Mouse (Mus musculus) hindbrain, embryonic 12.5 days (tissue): ENCODE measurements around the gene Mff. TPM values are rescaled to one million over a fixed set of nuclear protein-coding genes. Genes with fewer than 3 reads are reported as not detected.

Source experiments
- ATAC-seq: fragments of 200-750 bp; cut with Nextera tagmentation; 2 replicates; pipeline ENCODE4 v1.8.0; 2017; ENCODE audit warnings: moderate TSS enrichment; ENCODE audit not compliant: low FRiP score
- H3K27ac ChIP-seq: fragments of 300-500 bp; sonication (generic); 2 replicates; pipeline ENCODE4 v1.5.1; 2016; ENCODE audit warnings: mild to moderate bottlenecking
- H3K27me3 ChIP-seq: fragments of 300-500 bp; sonication (generic); 2 replicates; pipeline ENCODE4 v1.6.1; 2016; ENCODE audit warnings: mild to moderate bottlenecking
- H3K36me3 ChIP-seq: fragments of 300-500 bp; sonication (generic); 2 replicates; pipeline ENCODE4 v1.6.1; 2016; ENCODE audit warnings: mild to moderate bottlenecking
- H3K4me1 ChIP-seq: fragments of 300-500 bp; sonication (generic); 2 replicates; pipeline ENCODE4 v1.6.1; 2016
- H3K4me2 ChIP-seq: fragments of 300-500 bp; sonication (generic); replicated peaks from 2 replicates; pipeline ENCODE4 v1.6.1; 2016; ENCODE audit warnings: mild to moderate bottlenecking
- H3K4me3 ChIP-seq: fragments of 300-500 bp; sonication (generic); 2 replicates; pipeline ENCODE4 v1.5.1; 2016; ENCODE audit warnings: mild to moderate bottlenecking
- H3K9ac ChIP-seq: fragments of 300-500 bp; sonication (generic); 2 replicates; pipeline ENCODE4 v1.6.1; 2016; ENCODE audit warnings: mild to moderate bottlenecking, moderate library complexity
- H3K9me3 ChIP-seq: fragments of 300-500 bp; sonication (generic); replicated peaks from 2 replicates; pipeline ENCODE4 v1.6.1; 2016; ENCODE audit warnings: mild to moderate bottlenecking
- WGBS: fragments of 180-500 bp; shearing (Covaris S2); methylation state at CpG from one replicate; pipeline ENCODE4 v1.1.7; 2016; 5-methylcytosine and 5-hydroxymethylcytosine counted together
- polyA plus RNA-seq: library from polyadenylated mRNA; unstranded; fragments of >200 nt; fragmentation: Nextera tagmentation; extraction: Ambion mirVana; gene quantifications from 2 replicates; pipeline ENCODE4 v1.2.1, GENCODE M21; 2016

Mff gene
- polyA plus RNA-seq, 1 experiment from 2014 or later = 259 TPM

GRCm38 (mm10) chr1:82798304-82798703 is 73.6 kb downstream of the Mff start:
- WGBS = 70% methylated on average over 5 of the region's 5 CpGs
- Histone ChIP-seq H3K4me3 (no peak overlapping the region), H3K36me3 (no peaks in the 10 kb centered on the region), H3K27me3 (no peaks in the 10 kb centered on the region), H3K27ac (no peak overlapping the region), H3K9me3 (no peaks in the 10 kb centered on the region), H3K4me2 (no peak overlapping the region), H3K9ac (no peak overlapping the region), H3K4me1 (no peaks in the 10 kb centered on the region)
- no peak for ATAC-seq

GRCm38 (mm10) chr1:82798922-82799321 is 74.2 kb downstream of the Mff start:
- H3K4me3 ChIP-seq = no peak overlapping the region
- H3K36me3 ChIP-seq = no peaks in the 10 kb centered on the region

GRCm38 (mm10) chr1:82801105-82801783 is 76.6 kb downstream of the Mff start:
- Histone ChIP-seq H3K4me1 (no peaks in the 10 kb centered on the region), H3K27ac (no peak overlapping the region), H3K36me3 (no peaks in the 10 kb centered on the region), H3K4me2 (no peak overlapping the region), H3K9ac (no peak overlapping the region), H3K9me3 (no peaks in the 10 kb centered on the region), H3K27me3 (no peaks in the 10 kb centered on the region), H3K4me3 (no peak overlapping the region)
- ATAC-seq = no peak
- 89% methylated on average over 12 of the region's 12 CpGs for WGBS

More at GRCm38 (mm10) chr1:82798922-82799321, 74.2 kb downstream of the Mff start:
- Histone ChIP-seq H3K4me2 (no peak overlapping the region), H3K27ac (no peak overlapping the region), H3K27me3 (no peaks in the 10 kb centered on the region), H3K4me1 (no peaks in the 10 kb centered on the region), H3K9me3 (no peaks in the 10 kb centered on the region), H3K9ac (no peak overlapping the region)
- ATAC-seq = no peak
- WGBS = 84% methylated on average over 4 of the region's 4 CpGs

Other genes starting within 250 kb of the Mff start
- gene Col4a4, start 138.0 kb upstream of the Mff start, polyA plus RNA-seq = 0.25 and 0.26 TPM in 2 replicates
- 0.14 and 0.26 TPM in 2 replicates for gene Col4a3, start 138.0 kb upstream of the Mff start, polyA plus RNA-seq
- gene Tm4sf20, start 43.6 kb downstream of the Mff start, polyA plus RNA-seq = 0.16 TPM in 1 of 2 replicates, not detected in the other
- not detected in 2 replicates for gene Gm47791, start 46.4 kb downstream of the Mff start, polyA plus RNA-seq
- gene Agfg1, start 114.6 kb downstream of the Mff start, polyA plus RNA-seq = 44.9 and 49.4 TPM in 2 replicates
- gene A030005L19Rik, start 188.4 kb downstream of the Mff start, polyA plus RNA-seq = 0.54 and 0.60 TPM in 2 replicates
- not detected in 2 replicates for gene A030014E15Rik, start 200.0 kb downstream of the Mff start, polyA plus RNA-seq
- gene Gm6217, start 206.5 kb downstream of the Mff start, polyA plus RNA-seq = not detected in 2 replicates
- gene A030003K21Rik, start 218.5 kb downstream of the Mff start, polyA plus RNA-seq = not detected in 2 replicates
- gene Gm7544, start 231.1 kb downstream of the Mff start, polyA plus RNA-seq = not detected in 2 replicates
- not detected in 2 replicates for gene Gm47955, start 235.4 kb downstream of the Mff start, polyA plus RNA-seq